Mouse (Mus musculus): ENCODE measurements around the gene Ssc4d. TPM values are rescaled to one million over a fixed set of nuclear protein-coding genes. Genes with fewer than 3 reads are reported as not detected.

The Ssc4d gene
- total RNA-seq (2015; ENCODE audit: low replicate concordance) (6.0 and 6.3 TPM in 2 replicates), total RNA-seq (2017; ENCODE audit: low replicate concordance) (0.56 TPM in 1 of 2 replicates, not detected in the other)

DNA sequence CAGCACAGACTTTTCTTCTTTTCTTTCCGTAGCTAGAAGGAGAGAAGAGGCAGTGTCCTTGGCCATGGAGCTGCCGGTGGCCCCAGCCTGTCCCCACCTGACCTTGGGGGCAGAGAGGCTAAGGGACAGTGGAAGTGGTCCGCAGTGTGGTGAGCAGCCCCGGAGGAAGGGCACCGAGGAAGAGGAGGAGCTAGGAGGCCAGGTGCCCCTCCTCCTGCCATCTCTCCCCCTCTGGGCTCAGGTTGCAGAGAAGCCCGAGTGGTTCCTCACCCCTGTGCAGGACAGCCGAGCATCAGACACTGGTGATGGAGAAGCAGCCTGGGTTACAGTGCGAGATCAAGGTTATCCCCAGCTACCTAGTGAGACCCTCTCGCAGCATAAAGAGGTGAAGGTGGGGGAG, at the start of gene Ssc4d:
Gene Ssc4d (minus strand): TSS at position 167 of the 400 bp plus-strand sequence.
- ATAC-seq (replicated peaks; ENCODE audit: low FRiP score, poor library complexity, severe bottlenecking) = no peak

DNA sequence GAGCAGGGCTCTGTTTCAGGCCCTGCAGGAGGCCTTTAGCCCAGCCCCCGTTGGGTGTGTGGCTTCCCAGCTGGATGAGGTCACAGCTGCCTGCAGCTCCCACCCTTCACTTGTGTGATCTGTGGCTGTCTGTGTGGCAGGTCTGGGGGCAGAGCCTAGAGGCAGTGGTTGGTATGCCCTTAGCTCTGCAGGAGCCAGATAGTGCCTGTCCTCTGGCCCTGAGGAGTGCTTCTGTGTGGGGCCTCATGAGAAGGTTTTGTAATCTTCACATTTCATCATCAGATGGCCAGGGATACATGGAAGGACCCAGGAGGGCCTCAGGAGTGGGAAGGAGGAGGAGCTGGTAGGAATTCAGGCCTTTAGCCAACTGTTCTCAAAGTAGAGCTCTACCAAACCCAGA, 45.6 kb upstream of the Ssc4d start:
- ATAC-seq (replicated peaks; ENCODE audit: low FRiP score, poor library complexity, severe bottlenecking) = no peak

GRCm38 (mm10) chr5:136018726-136019125, 44.4 kb upstream of the Ssc4d start:
- ATAC-seq (replicated peaks; ENCODE audit: low FRiP score, poor library complexity, severe bottlenecking) = no peak

DNA sequence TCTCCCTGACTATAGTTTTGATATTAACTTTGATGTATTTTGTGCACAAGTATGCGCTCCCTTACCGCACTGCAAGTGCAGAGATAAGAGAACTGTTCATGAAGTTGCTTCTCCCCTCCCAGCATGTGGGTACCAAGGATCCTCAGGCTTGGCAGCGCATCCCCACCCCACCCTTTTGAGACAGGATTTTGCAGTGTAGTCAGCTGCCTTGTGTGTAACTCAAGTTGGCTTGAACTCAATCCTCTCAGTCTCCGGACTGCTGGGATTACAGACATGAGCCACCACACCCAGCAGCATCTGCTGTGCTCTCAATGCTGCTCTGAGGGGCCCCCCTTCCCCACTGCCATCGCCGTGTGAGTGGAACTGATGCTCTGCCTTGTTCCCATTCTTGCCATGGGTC, 42.9 kb upstream of the Ssc4d start:
- no peak for ATAC-seq (replicated peaks; ENCODE audit: low FRiP score, poor library complexity, severe bottlenecking)

DNA sequence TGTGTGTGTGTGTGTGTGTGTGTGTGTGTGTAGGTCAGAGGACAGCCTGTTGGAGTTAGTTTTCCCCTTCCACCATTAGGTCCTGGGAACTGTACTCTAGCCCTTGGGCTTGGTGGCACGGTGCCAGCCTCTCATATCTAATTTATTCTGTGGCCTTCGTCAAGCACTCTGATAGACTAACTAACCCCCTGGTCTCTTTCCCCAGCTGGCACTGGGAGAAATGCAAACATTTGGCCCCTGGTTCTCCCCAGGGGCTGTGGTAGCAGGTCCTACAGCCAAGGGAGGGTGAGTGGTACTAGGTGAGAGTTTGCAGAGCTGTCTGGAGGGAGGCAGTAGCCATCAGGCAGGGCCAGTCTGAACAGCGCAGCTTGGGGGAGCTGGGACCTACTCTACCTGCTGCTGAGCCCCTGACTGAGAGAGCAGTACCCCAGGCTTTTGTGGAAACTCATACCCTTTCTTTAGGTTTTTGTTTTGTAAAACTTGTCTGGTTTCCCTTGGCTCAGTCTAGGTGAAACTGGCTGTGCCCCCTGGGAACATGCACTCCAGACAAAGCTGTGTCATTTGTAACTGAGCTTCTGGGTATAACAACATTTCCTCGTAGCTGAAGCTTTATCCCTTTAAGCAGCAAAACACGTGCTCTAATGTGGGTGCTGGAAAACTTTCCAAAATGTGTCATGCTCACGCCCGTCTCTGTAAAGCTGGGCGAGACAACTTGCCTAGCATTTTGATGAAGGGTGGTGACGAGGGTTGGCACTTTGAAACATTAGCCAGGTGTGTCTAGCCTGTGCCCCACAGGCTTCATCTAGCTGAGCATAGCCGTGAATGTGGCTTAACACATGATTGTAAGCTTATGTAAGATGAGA, 41.9 kb upstream of the Ssc4d start:
- ATAC-seq (replicated peaks; ENCODE audit: low FRiP score, poor library complexity, severe bottlenecking) = no peak

GRCm38 (mm10) chr5:136015586-136015985, 41.3 kb upstream of the Ssc4d start:
- no peak for ATAC-seq (replicated peaks; ENCODE audit: low FRiP score, poor library complexity, severe bottlenecking)

- ATAC-seq (replicated peaks; ENCODE audit: low FRiP score, poor library complexity, severe bottlenecking) = no peak
These were observed 40.5 kb upstream of the Ssc4d start for GRCm38 (mm10) chr5:136014877-136015276.

DNA sequence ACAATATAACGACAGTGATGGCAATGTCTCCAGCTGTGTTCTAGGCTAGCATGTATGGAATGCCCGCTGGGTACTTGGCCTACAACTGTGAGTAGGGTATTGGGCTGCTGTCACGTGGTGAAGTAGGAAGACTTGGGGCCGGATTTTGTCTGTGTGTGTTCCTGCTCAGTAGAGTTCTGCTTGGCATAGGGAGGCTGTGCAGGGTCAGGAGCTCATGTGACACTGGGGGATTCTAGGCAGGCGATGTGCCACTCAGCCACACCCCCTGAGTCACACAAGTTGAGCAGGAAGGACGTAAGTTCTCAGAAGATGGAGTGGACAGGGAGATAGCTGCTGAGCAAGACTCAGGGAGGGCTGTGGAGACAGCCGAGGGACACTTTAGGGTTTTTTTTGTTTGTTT, 33.4 kb upstream of the Ssc4d start:
- ATAC-seq (replicated peaks; ENCODE audit: low FRiP score, poor library complexity, severe bottlenecking) = no peak

- ATAC-seq (replicated peaks; ENCODE audit: low FRiP score, poor library complexity, severe bottlenecking) = no peak
These were observed 30.2 kb upstream of the Ssc4d start for GRCm38 (mm10) chr5:136004537-136004936.

DNA sequence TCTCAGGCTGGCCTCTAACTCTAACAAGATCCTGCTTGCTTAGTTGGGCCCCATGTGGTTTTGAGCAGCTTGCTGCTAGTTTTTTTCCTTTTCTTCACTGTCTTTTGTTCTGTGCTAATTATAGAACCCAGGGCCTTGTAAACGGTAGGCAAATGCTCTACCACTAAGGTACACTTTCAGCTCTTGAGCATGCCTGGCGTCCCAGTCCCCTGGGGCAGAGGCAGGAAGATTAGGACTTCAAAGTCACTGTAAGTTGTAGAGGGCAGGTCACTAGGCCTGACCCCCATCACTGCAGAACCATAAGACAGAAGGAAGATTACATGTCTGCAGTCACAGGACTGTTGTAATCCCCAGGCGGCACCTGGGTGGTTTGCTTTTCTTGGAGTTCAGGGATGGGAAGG, 28.4 kb upstream of the Ssc4d start:
- no peak for ATAC-seq (replicated peaks; ENCODE audit: low FRiP score, poor library complexity, severe bottlenecking)

DNA sequence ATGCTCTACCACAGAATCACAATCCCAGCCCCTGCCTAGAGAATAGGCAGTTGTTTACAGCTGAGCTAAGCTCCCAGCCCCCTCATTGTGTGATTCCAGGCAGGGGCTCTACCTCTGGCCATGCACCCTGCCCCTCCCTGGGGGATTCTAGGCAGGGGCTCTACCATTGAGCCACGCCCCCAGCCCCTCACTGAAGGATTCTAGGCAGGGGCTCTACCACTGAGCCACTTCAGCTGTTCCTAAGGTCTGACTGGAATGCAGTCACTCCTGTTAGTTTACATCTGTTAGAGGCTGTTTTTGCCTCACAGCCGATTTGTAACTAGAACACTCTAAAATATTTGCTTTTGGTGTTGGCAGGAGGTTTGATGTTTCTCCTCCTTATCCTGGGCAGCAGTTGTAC, 28.0 kb upstream of the Ssc4d start:
- ATAC-seq (replicated peaks; ENCODE audit: low FRiP score, poor library complexity, severe bottlenecking) = no peak

- ATAC-seq (replicated peaks; ENCODE audit: low FRiP score, poor library complexity, severe bottlenecking) = no peak
These were observed 26.9 kb upstream of the Ssc4d start for GRCm38 (mm10) chr5:136001222-136001621.

DNA sequence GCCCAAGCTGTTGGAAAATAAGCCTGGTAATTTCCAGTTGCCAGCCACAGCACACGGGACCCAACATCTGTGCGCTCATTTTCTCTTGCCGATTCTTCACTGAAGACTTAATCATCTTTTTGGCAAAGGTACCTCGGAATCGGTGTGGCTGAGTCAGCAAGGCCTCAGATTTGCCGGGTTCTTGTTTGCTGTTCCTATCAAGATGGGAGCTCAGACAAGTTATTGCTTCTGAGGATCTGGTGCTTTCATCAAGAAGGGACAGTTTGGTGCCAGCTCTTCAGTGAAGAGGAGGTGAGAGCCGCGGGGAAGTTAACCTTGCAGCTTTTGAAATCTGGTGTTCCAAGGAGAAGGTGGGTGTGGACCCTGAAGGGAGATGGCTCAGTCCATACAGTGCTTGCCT, 21.8 kb upstream of the Ssc4d start:
- no peak for ATAC-seq (replicated peaks; ENCODE audit: low FRiP score, poor library complexity, severe bottlenecking)

DNA sequence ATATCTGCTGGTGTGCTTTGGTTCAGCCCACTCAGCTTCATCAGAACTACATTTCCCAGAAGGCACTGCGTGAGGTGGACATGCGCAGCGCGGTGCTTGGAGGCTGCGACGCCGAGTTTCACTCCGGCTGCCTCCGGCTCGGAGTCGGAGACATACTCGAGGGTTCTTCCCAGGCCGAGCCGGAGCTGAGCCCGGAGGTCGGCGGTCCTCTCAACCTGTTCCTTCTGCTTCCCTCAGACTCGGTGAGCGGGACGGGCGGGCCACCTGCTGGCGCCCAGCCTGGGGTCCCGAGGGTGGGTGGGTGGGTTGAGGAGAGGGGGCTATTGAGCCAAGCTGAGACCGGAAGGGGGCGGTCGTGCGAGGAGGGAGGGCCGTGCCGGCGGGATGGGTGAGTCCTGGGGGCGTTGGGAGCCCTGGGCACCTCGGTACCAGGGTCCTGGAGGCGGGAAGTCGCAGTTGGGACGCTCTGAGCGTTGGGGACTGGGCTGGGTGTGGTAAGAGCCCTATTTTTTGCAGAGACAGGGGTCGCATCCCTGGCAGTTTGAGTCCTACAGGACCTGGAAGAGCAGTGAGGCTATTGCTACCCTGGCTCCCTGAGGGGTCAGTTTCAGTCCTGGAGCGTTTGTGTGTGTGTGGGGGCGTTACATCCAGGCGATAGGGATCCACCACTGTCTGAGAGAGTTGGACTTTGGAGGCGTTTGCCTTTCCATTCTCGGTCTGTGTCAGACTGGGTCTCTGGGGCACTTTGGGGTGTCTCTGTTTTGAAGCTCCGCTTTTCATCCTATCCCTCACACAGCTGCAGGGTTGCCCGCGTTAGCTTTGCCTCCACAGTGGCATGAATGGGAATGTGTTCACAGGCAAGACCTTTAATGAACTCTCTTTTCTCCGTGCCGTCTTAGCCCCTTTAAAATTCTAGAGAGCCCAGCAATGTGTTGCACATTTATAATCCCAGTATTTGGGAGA, 20.7 kb upstream of the Ssc4d start, which contains the start of gene Dtx2:
Gene Dtx2 (plus strand): TSS at position 76 of the 963 bp plus-strand sequence.
- peak; percentile 97 for ATAC-seq (replicated peaks; ENCODE audit: low FRiP score, poor library complexity, severe bottlenecking)

- no peak for ATAC-seq (replicated peaks; ENCODE audit: low FRiP score, poor library complexity, severe bottlenecking)
These were observed 20.0 kb upstream of the Ssc4d start for GRCm38 (mm10) chr5:135994335-135994724.

- ATAC-seq (replicated peaks; ENCODE audit: low FRiP score, poor library complexity, severe bottlenecking) = no peak
These were observed 19.1 kb upstream of the Ssc4d start for GRCm38 (mm10) chr5:135993381-135993965.

GRCm38 (mm10) chr5:135990601-135991000, 16.3 kb upstream of the Ssc4d start:
- ATAC-seq (replicated peaks; ENCODE audit: low FRiP score, poor library complexity, severe bottlenecking) = no peak

DNA sequence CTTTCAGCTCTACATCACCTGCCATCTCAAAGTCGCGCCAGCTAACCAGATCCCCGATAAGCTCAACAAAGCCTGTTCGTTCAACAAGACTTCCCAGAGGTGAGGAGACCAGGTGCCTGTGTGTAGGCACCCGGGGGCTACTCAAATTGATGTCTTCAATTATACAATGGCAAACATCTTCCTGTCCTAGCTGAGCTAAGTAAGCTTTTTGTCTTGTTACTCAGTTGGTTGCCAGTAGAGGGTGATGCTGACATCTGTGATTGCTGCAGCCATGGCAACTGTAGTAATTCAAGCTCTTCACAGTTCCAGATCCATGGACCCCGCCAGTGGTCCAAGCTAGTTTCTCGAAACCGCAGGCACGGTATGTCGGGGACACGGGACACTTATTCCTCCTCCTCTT, 12.9 kb upstream of the Ssc4d start:
- no peak for ATAC-seq (replicated peaks; ENCODE audit: low FRiP score, poor library complexity, severe bottlenecking)

DNA sequence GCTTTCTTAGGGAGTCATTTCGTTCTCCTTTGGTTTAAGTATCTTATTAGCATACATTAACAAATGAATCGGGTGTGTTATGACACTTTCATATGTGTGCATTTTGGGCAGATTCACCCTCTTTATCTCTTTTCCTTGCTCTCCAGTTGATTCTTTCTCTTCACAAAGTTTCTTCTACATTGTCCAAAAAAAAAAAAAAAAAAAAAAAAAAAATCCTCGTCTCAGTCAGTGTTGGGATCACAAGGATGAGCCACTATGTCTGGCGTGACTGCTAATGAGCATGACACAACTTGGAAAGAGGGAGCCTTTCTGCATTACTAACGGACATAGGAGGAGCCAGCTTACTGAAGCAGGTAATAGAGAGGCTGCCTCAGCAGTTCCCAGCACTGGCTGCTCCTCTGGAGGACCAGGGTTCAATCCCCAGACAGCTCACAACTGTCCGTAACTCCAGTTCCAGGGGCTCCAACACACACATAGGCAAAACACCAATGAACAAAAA, 10.3 kb upstream of the Ssc4d start:
- no peak for ATAC-seq (replicated peaks; ENCODE audit: low FRiP score, poor library complexity, severe bottlenecking)

GRCm38 (mm10) chr5:135982398-135982797, 8.1 kb upstream of the Ssc4d start:
- ATAC-seq (replicated peaks; ENCODE audit: low FRiP score, poor library complexity, severe bottlenecking) = peak; percentile 84

All from erythroblast, adult 5-6 weeks (primary cell).